Mouse (Mus musculus): ENCODE results near the gene Cpn2. TPM values are rescaled to one million over a fixed set of nuclear protein-coding genes. Genes with fewer than 3 reads are reported as not detected.
A peak's percentile ranks its signal among the peaks of the same experiment; 100 is the strongest.

Gene Cpn2
- polyA plus RNA-seq, 1 experiment from 2014 or later = not detected

DNA sequence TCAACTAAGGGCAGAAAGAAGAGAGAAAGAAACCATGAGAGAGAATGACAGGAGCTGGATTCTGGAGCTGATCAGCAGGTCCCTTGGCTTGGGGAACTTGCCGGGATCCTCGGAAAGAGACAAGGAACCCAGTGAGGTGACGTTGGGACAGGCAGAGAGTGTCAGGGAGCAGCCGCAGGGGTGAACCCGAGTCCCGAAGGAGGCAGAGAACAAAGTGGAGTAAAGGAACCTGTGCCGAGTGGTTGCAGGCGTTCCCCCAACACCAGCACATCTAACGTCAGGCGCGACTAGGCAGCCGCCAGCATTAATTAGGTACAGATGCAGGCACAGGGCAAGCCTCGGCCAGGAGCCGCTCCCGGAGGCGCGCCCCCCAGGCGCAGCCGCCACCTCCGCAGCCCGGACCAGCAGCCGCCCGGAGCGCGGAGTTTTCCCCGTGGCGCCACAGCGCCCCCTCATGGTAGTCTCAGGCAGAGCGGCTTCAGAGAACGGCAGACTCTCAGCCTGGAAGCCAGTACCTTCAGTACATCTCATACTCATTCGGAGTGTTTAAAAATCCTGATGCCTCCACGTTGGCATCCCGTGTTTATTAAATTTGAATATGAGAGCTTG is 31.1 kb downstream of the Cpn2 start:
- Histone ChIP-seq H3K4me1 (ENCODE audit: control insufficient read depth, insufficient read depth, low read length) (0 out of 2 replicates have a peak, but pooled peaks cover 6% of the 10 kb centered on the region), H3K27me3 (ENCODE audit: control insufficient read depth, insufficient read depth, low read length) (peaks cover 20% of the 10 kb centered on the region), H3K27ac (ENCODE audit: low read depth, low read length) (no peak overlapping the region), H3K4me3 (ENCODE audit: low read depth, low read length) (peak overlapping the region; percentile 25), H3K9ac (replicated peaks; ENCODE audit: low read depth, low read length) (peak overlapping the region; percentile 32; the same call in 1 of the 2 replicates), H3K4me2 (ENCODE audit: low read depth, low read length) (peak overlapping the region; percentile 65), H3K9me3 (ENCODE audit: control insufficient read depth, low read length) (no peaks in the 10 kb centered on the region), H3K36me3 (ENCODE audit: control insufficient read depth, insufficient read depth, low read length) (no peaks in the 10 kb centered on the region)
- WGBS = 2% methylated on average over 33 of the region's 33 CpGs
- ATAC-seq (ENCODE audit: low read depth) = peak; percentile 72

DNA sequence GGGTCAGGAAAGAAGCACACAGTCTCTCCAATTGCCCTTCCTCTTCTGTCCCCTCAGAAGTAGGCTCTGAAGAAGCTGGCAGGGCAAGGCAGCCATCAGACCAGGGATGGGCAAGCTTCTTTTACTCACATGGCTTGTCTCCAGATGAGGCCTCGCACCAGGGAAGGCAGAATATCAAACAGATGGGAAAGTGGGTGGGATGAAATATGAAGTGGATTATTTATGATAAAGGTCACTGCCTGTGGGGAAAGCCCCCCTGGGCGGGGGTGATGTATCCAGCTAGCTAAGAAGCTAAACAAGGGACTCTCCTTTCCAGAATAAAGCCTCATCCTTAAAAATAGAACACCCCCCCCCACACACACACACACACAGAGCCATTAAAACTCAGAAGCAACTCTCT is 31.7 kb downstream of the Cpn2 start:
- H3K4me2 ChIP-seq (ENCODE audit: low read depth, low read length) = no peak overlapping the region
- H3K27me3 ChIP-seq (ENCODE audit: control insufficient read depth, insufficient read depth, low read length) = peaks cover 20% of the 10 kb centered on the region
- 0 out of 2 replicates have a peak, but pooled peaks cover 6% of the 10 kb centered on the region for H3K4me1 ChIP-seq (ENCODE audit: control insufficient read depth, insufficient read depth, low read length)
- H3K9ac ChIP-seq (replicated peaks; ENCODE audit: low read depth, low read length) = no peak overlapping the region
- WGBS = 53% methylated on average over 2 of the region's 2 CpGs
- no peaks in the 10 kb centered on the region for H3K9me3 ChIP-seq (ENCODE audit: control insufficient read depth, low read length)
- H3K27ac ChIP-seq (ENCODE audit: low read depth, low read length) = no peak overlapping the region
- peak; percentile 21; the same call in 1 of the 2 replicates for ATAC-seq (ENCODE audit: low read depth)
- no peaks in the 10 kb centered on the region for H3K36me3 ChIP-seq (ENCODE audit: control insufficient read depth, insufficient read depth, low read length)
- no peak overlapping the region for H3K4me3 ChIP-seq (ENCODE audit: low read depth, low read length)

DNA sequence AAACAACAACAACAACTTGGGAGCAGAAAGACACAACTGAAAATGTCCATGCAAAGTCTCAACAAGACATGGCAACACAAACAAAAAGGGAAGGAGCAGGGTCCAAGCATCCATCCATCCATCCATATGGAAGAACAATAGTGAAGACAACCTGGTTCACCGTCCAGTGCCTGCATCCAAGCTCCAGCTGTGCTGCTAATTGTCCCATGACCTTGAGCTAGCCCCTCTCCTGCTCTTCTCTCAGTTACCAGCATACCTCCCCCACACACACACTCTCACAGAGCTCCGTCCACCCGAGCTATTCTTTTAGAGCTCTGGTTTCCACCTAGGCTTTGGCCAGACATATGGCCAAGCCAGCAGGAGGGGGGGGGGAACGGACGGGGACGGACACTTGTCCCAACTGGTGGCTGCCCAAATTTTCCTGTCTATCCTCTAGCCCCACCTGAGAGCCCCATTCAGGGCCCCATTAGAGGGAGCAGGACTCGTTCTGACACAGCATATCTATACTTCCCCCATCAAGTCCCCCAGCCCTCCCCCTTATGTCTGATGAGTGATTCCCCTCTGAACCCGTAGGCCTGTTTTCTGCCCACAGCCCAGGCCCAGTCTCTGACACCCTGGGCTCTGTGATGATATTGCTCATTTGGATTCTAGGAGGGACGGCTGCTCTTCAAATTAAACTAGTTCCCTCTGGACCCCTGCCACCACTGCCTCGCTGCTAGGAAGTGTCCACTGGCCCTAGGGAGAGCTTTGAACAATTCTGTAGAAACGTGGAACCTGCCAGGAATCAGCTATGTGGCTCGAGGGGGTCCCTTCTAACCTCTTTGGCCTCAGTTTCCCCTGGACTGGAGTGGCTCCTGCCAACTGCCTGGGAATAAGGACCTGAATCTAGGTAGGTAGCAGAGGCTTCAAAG is 32.4 kb downstream of the Cpn2 start:
- H3K9ac ChIP-seq (replicated peaks; ENCODE audit: low read depth, low read length) = no peak overlapping the region
- no peak for ATAC-seq (ENCODE audit: low read depth)
- H3K36me3 ChIP-seq (ENCODE audit: control insufficient read depth, insufficient read depth, low read length) = no peaks in the 10 kb centered on the region
- H3K4me2 ChIP-seq (ENCODE audit: low read depth, low read length) = no peak overlapping the region
- H3K4me3 ChIP-seq (ENCODE audit: low read depth, low read length) = no peak overlapping the region
- peaks cover 20% of the 10 kb centered on the region for H3K27me3 ChIP-seq (ENCODE audit: control insufficient read depth, insufficient read depth, low read length)
- 0 out of 2 replicates have a peak, but pooled peaks cover 6% of the 10 kb centered on the region for H3K4me1 ChIP-seq (ENCODE audit: control insufficient read depth, insufficient read depth, low read length)
- H3K27ac ChIP-seq (ENCODE audit: low read depth, low read length) = no peak overlapping the region
- no peaks in the 10 kb centered on the region for H3K9me3 ChIP-seq (ENCODE audit: control insufficient read depth, low read length)
- 58% methylated on average over 12 of the region's 12 CpGs for WGBS

DNA sequence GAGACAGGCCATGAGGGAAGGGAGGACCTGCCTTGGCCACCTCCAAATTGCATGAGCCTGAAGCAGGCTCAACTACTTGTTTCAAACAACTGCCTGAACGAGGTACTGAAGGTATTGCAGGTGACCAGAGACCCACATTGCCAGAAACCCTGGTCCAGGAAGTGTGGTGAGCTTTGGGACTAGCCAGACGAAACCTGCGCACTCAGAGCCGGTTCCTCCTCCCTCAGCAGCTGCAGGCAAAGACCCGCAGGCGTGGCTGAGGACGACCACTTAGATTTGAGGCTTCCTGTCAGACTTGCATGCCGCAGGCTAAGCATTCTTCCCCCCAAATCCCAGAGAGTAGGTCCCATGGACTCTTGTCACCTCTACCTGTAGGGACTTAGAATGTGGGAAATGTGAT is 33.2 kb downstream of the Cpn2 start:
- Histone ChIP-seq H3K27ac (ENCODE audit: low read depth, low read length) (no peak overlapping the region), H3K36me3 (ENCODE audit: control insufficient read depth, insufficient read depth, low read length) (no peaks in the 10 kb centered on the region), H3K4me3 (ENCODE audit: low read depth, low read length) (no peak overlapping the region), H3K4me2 (ENCODE audit: low read depth, low read length) (no peak overlapping the region), H3K27me3 (ENCODE audit: control insufficient read depth, insufficient read depth, low read length) (peaks cover 20% of the 10 kb centered on the region), H3K4me1 (ENCODE audit: control insufficient read depth, insufficient read depth, low read length) (0 out of 2 replicates have a peak, but pooled peaks cover 6% of the 10 kb centered on the region), H3K9me3 (ENCODE audit: control insufficient read depth, low read length) (no peaks in the 10 kb centered on the region), H3K9ac (replicated peaks; ENCODE audit: low read depth, low read length) (no peak overlapping the region)
- WGBS = 50% methylated on average over 8 of the region's 8 CpGs
- ATAC-seq (ENCODE audit: low read depth) = no peak

DNA sequence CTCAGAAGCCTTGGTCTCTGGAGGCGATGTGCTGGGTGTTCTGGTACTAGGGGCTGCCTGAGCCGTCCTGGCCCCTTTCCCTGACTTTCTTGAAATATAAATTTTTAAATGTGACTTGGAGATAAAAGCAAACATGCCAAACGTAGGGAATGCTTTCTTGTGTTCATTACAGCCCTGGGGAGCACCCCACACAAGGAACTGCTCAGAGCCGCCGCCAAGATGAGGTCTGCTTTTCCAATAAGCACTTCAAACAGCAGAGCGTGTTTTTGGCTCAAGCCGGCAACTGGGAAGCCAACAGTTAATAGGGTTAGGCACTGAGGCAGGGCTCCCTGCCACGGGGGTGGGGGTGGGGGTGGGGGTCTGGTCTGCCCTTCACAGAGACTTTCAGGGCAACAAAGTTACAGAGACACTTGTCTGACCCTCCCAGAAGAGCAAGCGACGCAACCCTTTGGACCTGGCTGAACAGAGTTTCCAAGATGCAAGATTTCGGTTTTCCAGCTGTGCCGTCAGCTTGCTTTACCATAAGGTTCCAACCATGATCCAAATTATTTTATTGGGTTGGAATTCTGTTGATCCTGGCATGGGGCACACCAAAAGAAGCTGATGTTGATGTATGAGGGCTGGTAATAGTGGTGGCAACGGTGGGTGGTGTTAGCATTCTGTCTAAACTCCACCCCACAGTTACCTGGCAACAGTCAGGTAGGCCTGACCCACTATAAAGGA is 35.3 kb downstream of the Cpn2 start:
- Histone ChIP-seq H3K27me3 (ENCODE audit: control insufficient read depth, insufficient read depth, low read length) (peaks cover 15% of the 10 kb centered on the region), H3K9me3 (ENCODE audit: control insufficient read depth, low read length) (no peaks in the 10 kb centered on the region), H3K4me3 (ENCODE audit: low read depth, low read length) (no peak overlapping the region), H3K36me3 (ENCODE audit: control insufficient read depth, insufficient read depth, low read length) (no peaks in the 10 kb centered on the region), H3K4me1 (ENCODE audit: control insufficient read depth, insufficient read depth, low read length) (0 out of 2 replicates have a peak, but pooled peaks cover 6% of the 10 kb centered on the region), H3K9ac (replicated peaks; ENCODE audit: low read depth, low read length) (no peak overlapping the region), H3K27ac (ENCODE audit: low read depth, low read length) (no peak overlapping the region), H3K4me2 (ENCODE audit: low read depth, low read length) (no peak overlapping the region)
- 34% methylated on average over 13 of the region's 13 CpGs for WGBS
- no peak for ATAC-seq (ENCODE audit: low read depth)

DNA sequence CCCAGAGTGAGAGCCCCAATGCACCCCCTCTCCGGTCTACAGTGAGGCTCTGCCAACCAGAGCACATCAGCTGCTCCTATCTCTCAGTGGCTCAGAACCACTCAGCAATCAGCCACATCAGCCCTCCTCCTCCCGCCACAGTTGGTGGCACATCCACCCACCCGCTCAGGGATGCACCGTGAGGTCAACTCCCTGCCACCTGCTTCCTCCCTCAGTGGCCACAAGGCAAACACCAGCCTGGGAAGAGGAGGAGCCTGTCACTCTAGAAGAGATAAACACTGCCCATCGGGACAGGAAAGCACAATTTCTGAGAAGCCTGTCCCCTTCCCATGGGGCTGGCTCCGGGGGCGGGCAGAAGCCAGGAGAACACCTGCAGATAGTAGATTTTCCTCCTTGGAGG is 39.9 kb downstream of the Cpn2 start:
- Histone ChIP-seq H3K9me3 (ENCODE audit: control insufficient read depth, low read length) (no peaks in the 10 kb centered on the region), H3K36me3 (ENCODE audit: control insufficient read depth, insufficient read depth, low read length) (no peaks in the 10 kb centered on the region), H3K4me3 (ENCODE audit: low read depth, low read length) (no peak overlapping the region), H3K4me1 (ENCODE audit: control insufficient read depth, insufficient read depth, low read length) (no peaks in the 10 kb centered on the region), H3K27me3 (ENCODE audit: control insufficient read depth, insufficient read depth, low read length) (no peaks in the 10 kb centered on the region; the same call in 1 of the 2 replicates), H3K9ac (replicated peaks; ENCODE audit: low read depth, low read length) (no peak overlapping the region), H3K4me2 (ENCODE audit: low read depth, low read length) (no peak overlapping the region), H3K27ac (ENCODE audit: low read depth, low read length) (no peak overlapping the region)
- 62% methylated on average over 7 of the region's 7 CpGs for whole genome bisulfite sequencing
- ATAC-seq (ENCODE audit: low read depth) = no peak

DNA sequence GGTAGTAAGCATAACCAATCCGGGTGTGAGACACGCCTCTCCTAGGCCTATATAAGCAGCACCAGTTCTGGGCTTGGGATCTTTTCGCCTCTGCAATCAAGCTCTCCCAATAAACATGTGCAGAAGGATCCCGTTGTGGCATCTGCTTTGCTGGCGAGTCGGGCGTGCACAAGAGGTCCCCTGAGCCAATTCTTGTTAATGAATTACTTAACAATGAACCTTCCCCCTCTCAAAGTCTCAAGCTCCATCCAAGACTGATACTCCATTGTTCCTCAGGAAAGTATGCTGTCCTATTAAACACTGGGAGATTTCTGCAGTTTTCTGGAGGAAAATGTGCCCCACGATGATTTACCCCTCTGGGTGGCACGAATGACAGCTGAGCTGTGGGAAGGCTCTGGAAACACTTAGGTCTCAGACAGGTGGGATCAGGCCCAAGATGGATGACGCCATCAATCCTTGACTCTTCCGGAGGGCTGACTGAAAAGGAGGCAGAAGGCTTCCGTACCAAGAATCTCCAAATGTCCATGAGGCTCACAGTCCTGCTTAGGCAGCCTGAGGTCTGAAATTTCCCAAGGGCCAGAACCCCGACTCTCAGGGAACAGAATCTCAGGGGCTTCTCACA is 46.0 kb downstream of the Cpn2 start:
- Histone ChIP-seq H3K9ac (replicated peaks; ENCODE audit: low read depth, low read length) (no peak overlapping the region), H3K4me3 (ENCODE audit: low read depth, low read length) (no peak overlapping the region), H3K9me3 (ENCODE audit: control insufficient read depth, low read length) (no peaks in the 10 kb centered on the region), H3K27me3 (ENCODE audit: control insufficient read depth, insufficient read depth, low read length) (no peaks in the 10 kb centered on the region), H3K36me3 (ENCODE audit: control insufficient read depth, insufficient read depth, low read length) (no peaks in the 10 kb centered on the region), H3K27ac (ENCODE audit: low read depth, low read length) (no peak overlapping the region), H3K4me1 (ENCODE audit: control insufficient read depth, insufficient read depth, low read length) (no peaks in the 10 kb centered on the region), H3K4me2 (ENCODE audit: low read depth, low read length) (no peak overlapping the region)
- no peak for ATAC-seq (ENCODE audit: low read depth)
- WGBS = 67% methylated on average over 13 of the region's 13 CpGs

DNA sequence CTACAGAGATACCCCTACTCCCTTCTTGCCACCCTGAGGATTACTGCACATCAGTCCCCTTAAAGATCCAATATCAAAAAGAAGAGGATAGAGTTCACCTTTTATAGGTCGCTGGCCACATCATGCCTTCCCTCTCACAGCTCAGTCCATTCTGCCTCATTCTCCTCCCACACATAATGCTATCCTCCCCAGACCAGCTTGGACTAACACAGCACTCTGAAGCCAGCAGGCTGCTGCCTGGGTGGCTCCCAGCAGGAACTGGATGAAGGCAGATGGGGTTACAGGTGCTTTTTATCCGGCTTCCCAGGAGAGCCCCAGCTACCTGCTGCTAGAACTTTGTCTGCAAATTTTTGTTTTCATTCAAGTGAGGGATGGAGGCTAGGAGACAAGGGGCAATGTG is 51.5 kb downstream of the Cpn2 start:
- H3K9ac ChIP-seq (replicated peaks; ENCODE audit: low read depth, low read length) = no peak overlapping the region
- H3K9me3 ChIP-seq (ENCODE audit: control insufficient read depth, low read length) = no peaks in the 10 kb centered on the region
- no peaks in the 10 kb centered on the region for H3K36me3 ChIP-seq (ENCODE audit: control insufficient read depth, insufficient read depth, low read length)
- ATAC-seq (ENCODE audit: low read depth) = no peak
- H3K4me2 ChIP-seq (ENCODE audit: low read depth, low read length) = no peak overlapping the region
- 15% methylated on average over 2 of the region's 2 CpGs for WGBS
- no peaks in the 10 kb centered on the region for H3K4me1 ChIP-seq (ENCODE audit: control insufficient read depth, insufficient read depth, low read length)
- H3K27ac ChIP-seq (ENCODE audit: low read depth, low read length) = no peak overlapping the region
- no peaks in the 10 kb centered on the region for H3K27me3 ChIP-seq (ENCODE audit: control insufficient read depth, insufficient read depth, low read length)
- H3K4me3 ChIP-seq (ENCODE audit: low read depth, low read length) = no peak overlapping the region

Data from neural tube, embryonic 14.5 days (tissue).